Mouse (Mus musculus) adrenal gland, adult 2 months (tissue): ENCODE results near the gene Gpr143. TPM values are rescaled to one million over a fixed set of nuclear protein-coding genes. Genes with fewer than 3 reads are reported as not detected.

ENCODE experiments used
- polyA plus RNA-seq: library from polyadenylated mRNA; depleted of rRNA; stranded (reverse); fragments of >200 nt; gene quantifications from 2 replicates; pipeline ENCODE4 v1.2.3, GENCODE M21; 2012; rRNA removed
- total RNA-seq, 2 experiments: library from RNA; stranded (reverse); gene quantifications; 2 replicates each; pipeline ENCODE4 v1.2.3; 2021

The Gpr143 gene
- total and polyA plus RNA-seq, 3 experiments: 0.24 TPM; not detected in 2

Other genes with a start within 250 kb of the Gpr143 start
- gene Cldn34a, start 218.6 kb upstream of the Gpr143 start, total RNA-seq: not detected
- not detected in 2 replicates for gene Cldn34a, start 218.6 kb upstream of the Gpr143 start, polyA plus RNA-seq
- gene Shroom2, start 12.5 kb upstream of the Gpr143 start, total RNA-seq: 10 to 100 TPM in 1 of 2 experiments, 1 to 10 TPM in 1; 5.5 to 10.7 TPM
- gene Shroom2, start 12.5 kb upstream of the Gpr143 start, polyA plus RNA-seq: 2.2 and 3.5 TPM in 2 replicates
- 1 to 10 TPM; 1.9 to 2.8 TPM for gene Usp51, start 224.5 kb downstream of the Gpr143 start, total RNA-seq
- gene Usp51, start 224.5 kb downstream of the Gpr143 start, polyA plus RNA-seq: 0.40 and 0.58 TPM in 2 replicates